Mouse (Mus musculus) neural tube, embryonic 14.5 days (tissue): ENCODE measurements around the gene Slc25a19. TPM values are rescaled to one million over a fixed set of nuclear protein-coding genes. Genes with fewer than 3 reads are reported as not detected.

Experiments
- ATAC-seq: fragments of 200-750 bp; cut with Nextera tagmentation; 2 replicates; pipeline ENCODE4 v1.8.0; 2017; ENCODE audit warnings: low read depth, mild to moderate bottlenecking, moderate TSS enrichment, moderate library complexity
- H3K27ac ChIP-seq: fragments of 300-500 bp; sonication (generic); 2 replicates; pipeline ENCODE4 v1.5.1; 2014; ENCODE audit warnings: low read depth, mild to moderate bottlenecking, control low read depth, low read length, moderate library complexity, mixed read lengths
- H3K27me3 ChIP-seq: fragments of 300-500 bp; sonication (generic); 2 replicates; pipeline ENCODE4 v1.6.1; 2014; ENCODE audit warnings: low read length; ENCODE audit not compliant: control insufficient read depth, insufficient read depth
- H3K36me3 ChIP-seq: fragments of 300-500 bp; sonication (generic); 2 replicates; pipeline ENCODE4 v1.6.1; 2014; ENCODE audit warnings: low read length, mixed read lengths; ENCODE audit not compliant: control insufficient read depth, insufficient read depth
- H3K4me1 ChIP-seq: fragments of 300-500 bp; sonication (generic); 2 replicates; pipeline ENCODE4 v1.6.1; 2014; ENCODE audit warnings: low read length; ENCODE audit not compliant: control insufficient read depth, insufficient read depth
- H3K4me2 ChIP-seq: fragments of 300-500 bp; sonication (generic); 2 replicates; pipeline ENCODE4 v1.6.1; 2014; ENCODE audit warnings: mild to moderate bottlenecking, low read depth, low read length, control low read depth
- H3K4me3 ChIP-seq: fragments of 300-500 bp; sonication (generic); 2 replicates; pipeline ENCODE4 v1.5.1; 2014; ENCODE audit warnings: low read depth, low read length, control low read depth, mixed read lengths
- H3K9ac ChIP-seq: fragments of 300-500 bp; sonication (generic); replicated peaks from 2 replicates; pipeline ENCODE4 v1.6.1; 2014; ENCODE audit warnings: low read depth, mild to moderate bottlenecking, control low read depth, low read length, mixed read lengths
- H3K9me3 ChIP-seq: fragments of 300-500 bp; sonication (generic); 2 replicates; pipeline ENCODE4 v1.6.1; 2016; ENCODE audit warnings: low read length; ENCODE audit not compliant: control insufficient read depth
- WGBS: fragments of 180-500 bp; shearing (Covaris S2); extraction: QIAGEN DNeasy Blood & Tissue Kit; methylation state at CpG from one replicate; pipeline ENCODE4 v1.1.7; 2014; 5-methylcytosine and 5-hydroxymethylcytosine counted together
- polyA plus RNA-seq: library from polyadenylated mRNA; unstranded; fragments of >200 nt; fragmentation: Nextera tagmentation; extraction: Ambion mirVana; gene quantifications from 2 replicates; pipeline ENCODE4 v1.2.1, GENCODE M21; 2014

Gene Slc25a19
- polyA plus RNA-seq, 1 experiment from 2014 or later: 53.0 TPM

DNA sequence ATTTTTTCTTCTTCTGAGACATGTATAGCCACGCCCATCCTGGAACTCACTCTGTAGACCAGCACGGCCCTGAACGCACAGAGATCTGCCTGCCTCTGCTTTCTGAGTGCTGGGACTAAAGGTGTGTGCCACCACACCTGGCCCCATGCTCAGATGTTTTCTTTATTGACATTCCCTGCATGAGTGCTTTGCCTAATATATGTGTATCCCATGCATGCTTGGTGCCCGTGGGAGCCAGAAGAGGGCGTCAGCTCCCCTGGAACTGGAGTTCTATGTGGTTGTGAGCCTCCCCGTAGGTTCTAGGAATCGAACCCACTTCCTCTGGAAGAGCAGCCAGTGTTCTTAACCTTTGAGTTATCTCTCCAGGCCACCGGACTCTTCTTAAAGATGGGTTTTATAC is 6.9 kb upstream of the Slc25a19 start:
- ATAC-seq: no peak
- no peaks in the 10 kb centered on the region for H3K4me1 ChIP-seq
- WGBS: 89% methylated on average over 8 of the region's 8 CpGs

DNA sequence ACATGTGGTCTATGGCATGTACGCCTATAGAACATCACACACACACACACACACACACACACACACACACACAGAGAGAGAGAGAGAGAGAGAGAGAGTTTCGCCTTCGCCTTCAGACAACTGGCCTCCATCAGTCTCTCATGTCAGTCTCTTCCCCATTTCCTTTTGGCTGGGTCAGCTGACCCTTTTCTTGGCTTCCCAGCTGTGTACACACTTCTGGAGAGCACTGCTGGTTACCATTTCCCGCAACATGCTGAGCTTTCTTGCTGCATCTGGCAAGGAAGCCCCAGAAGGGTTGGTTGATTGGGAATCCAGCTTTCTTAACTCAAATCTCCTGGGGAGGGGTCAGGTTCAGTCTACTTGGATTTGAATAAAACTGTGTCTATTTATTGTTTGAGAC is 6.0 kb upstream of the Slc25a19 start:
- no peaks in the 10 kb centered on the region for H3K27me3 ChIP-seq
- WGBS: 76% methylated on average over 4 of the region's 4 CpGs

More for the DNA sequence above, 6.9 kb upstream of the Slc25a19 start:
- no peak overlapping the region for H3K4me2 ChIP-seq
- H3K27ac ChIP-seq: no peak overlapping the region
- no peaks in the 10 kb centered on the region for H3K36me3 ChIP-seq
- no peaks in the 10 kb centered on the region for H3K9me3 ChIP-seq
- H3K4me3 ChIP-seq: no peak overlapping the region
- H3K9ac ChIP-seq: no peak overlapping the region
- H3K27me3 ChIP-seq: no peaks in the 10 kb centered on the region

DNA sequence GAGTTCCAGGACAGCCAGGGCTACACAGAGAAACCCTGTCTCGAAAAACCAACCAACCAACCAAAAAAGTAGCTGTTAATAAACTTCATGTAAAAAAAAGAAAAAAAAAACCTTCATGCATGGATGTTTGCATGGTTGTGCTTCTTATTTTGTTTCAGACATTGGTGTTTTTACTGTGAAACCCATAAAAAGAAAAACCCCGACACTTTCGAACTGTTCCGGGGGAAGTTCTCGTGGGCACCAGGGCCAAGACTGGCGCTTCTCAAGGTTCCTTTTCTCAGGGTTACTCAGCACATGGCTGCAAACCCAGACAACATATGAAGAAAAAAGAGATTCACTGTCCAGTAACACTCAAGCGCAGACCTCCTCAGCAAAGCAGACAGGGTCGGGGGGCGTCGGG is 4.8 kb upstream of the Slc25a19 start:
- Histone ChIP-seq H3K4me2 (no peak overlapping the region), H3K36me3 (no peaks in the 10 kb centered on the region), H3K27ac (no peak overlapping the region), H3K27me3 (no peaks in the 10 kb centered on the region), H3K4me1 (no peaks in the 10 kb centered on the region), H3K9ac (no peak overlapping the region), H3K9me3 (no peaks in the 10 kb centered on the region), H3K4me3 (no peak overlapping the region)
- 84% methylated on average over 10 of the region's 10 CpGs for WGBS
- ATAC-seq: no peak

More for the DNA sequence above, 6.0 kb upstream of the Slc25a19 start:
- no peak overlapping the region for H3K4me2 ChIP-seq
- H3K4me1 ChIP-seq: no peaks in the 10 kb centered on the region
- no peak overlapping the region for H3K27ac ChIP-seq
- no peaks in the 10 kb centered on the region for H3K9me3 ChIP-seq
- ATAC-seq: no peak
- H3K9ac ChIP-seq: no peak overlapping the region
- H3K4me3 ChIP-seq: no peak overlapping the region
- no peaks in the 10 kb centered on the region for H3K36me3 ChIP-seq

DNA sequence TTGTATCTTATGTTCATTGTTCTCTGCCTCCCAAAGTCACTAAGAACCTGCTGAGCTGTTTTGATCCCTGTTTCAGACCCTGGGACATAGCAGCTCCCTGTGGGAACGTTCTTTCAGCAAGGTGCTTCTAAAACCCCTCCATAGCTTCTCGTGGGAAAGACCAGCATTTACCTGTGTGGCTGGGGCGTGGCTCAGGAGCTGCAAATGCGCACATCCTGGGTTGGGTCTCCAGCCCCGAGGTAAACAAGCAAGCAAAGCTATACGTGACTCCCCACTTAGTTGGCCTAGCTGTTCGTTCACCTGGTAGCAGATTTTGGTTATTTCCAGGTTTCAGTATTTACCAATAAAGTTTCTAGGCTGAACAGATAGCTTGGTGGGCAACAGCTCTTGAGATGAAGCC is 4.2 kb upstream of the Slc25a19 start:
- no peak for ATAC-seq
- Histone ChIP-seq H3K27ac (no peak overlapping the region), H3K4me1 (0 out of 2 replicates have a peak, but pooled peaks cover under 1% of the 10 kb centered on the region), H3K4me3 (no peak overlapping the region), H3K27me3 (no peaks in the 10 kb centered on the region), H3K9ac (no peak overlapping the region), H3K4me2 (no peak overlapping the region), H3K36me3 (no peaks in the 10 kb centered on the region), H3K9me3 (no peaks in the 10 kb centered on the region)
- 78% methylated on average over 7 of the region's 7 CpGs for WGBS

DNA sequence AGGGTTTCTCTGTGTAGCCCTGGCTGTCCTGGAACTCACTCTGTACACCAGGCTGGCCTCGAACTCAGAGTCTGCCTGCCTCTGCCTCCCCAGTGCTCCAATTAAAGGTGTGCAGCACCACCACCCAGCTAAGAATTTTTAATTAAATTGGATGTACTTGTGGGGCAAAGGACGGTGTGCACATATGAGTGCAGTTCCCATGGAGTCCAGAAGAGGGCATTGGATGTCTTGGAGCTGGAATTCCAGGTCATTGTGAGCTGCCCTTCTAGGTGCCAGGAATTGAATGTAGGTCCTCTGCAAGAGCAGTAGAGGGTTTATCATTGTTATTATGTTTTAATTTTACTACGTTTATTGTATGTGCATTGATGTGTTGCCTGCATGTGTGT is 3.4 kb upstream of the Slc25a19 start:
- Histone ChIP-seq H3K4me2 (no peak overlapping the region), H3K4me3 (no peak overlapping the region), H3K27ac (no peak overlapping the region), H3K27me3 (no peaks in the 10 kb centered on the region), H3K9me3 (no peaks in the 10 kb centered on the region), H3K36me3 (no peaks in the 10 kb centered on the region), H3K4me1 (0 out of 2 replicates have a peak, but pooled peaks cover 6% of the 10 kb centered on the region), H3K9ac (no peak overlapping the region)
- ATAC-seq: no peak
- 21% methylated on average over 3 of the region's 3 CpGs for WGBS

DNA sequence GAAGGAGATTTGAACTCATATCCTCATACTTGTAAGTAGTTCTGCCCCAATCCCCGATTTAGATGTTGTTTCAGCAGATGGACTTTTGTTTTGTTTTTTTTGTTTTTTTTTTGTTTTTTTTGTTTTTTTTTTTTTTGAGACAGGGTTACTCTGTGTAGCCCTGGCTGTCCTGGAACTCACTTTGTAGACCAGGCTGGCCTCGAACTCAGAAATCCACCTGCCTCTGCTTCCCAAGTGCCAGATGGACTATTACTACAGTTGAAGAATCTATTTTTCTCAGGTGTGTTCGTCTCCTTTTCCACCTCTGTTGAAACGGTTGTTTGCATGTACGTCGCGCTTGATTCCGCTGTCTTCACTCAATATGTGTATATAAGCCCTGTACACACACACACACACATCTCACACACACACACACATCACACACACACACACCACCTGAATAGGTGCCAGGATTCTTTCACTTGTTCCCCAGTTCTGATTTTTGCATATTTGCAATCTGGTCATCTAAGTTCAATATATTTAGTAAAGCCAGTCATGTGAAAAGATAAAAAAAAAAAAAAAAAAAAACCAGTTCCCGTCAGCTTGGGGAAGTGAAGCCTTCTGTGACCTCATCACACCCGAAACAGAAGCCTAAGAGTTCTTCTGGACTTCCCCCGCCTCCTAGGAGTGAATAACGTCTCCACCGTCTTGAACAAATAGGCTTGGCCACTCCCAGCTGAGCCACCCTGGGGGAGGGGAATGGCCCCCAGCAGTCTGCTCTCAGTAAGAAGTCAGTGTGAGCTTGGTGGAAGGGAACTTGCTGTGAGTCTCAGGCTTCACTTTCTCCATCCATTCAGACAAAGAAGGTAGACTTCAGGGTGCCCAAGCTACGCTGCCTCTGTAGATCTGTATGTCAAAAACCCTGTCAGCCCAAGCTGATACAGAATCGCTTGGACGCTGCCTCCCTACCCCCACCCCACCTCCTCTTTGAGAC is 2.7 kb upstream of the Slc25a19 start:
- Histone ChIP-seq H3K27me3 (no peaks in the 10 kb centered on the region), H3K4me2 (no peak overlapping the region), H3K4me3 (no peak overlapping the region), H3K36me3 (no peaks in the 10 kb centered on the region), H3K27ac (no peak overlapping the region), H3K9me3 (no peaks in the 10 kb centered on the region), H3K9ac (no peak overlapping the region), H3K4me1 (0 out of 2 replicates have a peak, but pooled peaks cover 6% of the 10 kb centered on the region)
- WGBS: 53% methylated on average over 16 of the region's 16 CpGs
- no peak for ATAC-seq

DNA sequence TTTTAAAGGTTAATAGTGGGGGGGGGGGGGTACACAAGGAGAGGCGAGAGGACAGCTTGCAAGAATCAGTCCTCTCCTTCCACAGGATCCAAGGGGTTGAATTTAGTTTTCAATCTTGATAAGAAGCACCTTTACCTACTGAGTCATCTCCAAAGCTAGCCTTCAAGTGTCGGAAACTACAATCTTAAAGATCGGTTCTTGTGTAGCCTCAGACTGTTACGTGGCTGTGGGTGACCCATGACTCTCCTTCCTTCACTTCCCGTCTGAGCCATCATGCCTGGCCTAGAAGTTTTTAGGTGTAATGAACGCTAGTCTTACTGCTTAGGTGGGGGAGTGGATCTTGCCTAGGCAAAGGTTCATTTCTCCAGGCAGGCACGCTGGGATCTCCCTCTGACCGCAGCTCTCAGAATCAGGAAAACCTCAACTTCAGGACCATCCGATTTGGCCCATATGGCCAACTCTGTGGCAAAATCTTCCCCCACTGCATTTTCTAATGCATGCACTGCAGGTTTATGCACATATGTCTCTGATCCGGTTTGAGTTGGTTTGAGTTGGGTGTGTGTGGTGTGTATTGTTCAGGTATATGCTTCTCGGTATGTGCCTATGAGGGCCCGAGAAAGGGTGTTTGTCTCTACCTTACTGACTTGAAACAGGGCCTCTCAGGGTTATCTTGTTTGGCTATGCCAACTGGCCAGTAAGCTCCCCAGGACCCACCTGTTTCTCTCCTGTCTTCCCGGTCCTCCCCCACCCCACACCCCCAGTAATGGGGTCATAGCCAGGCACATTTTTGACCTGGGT is 1.8 kb upstream of the Slc25a19 start:
- H3K4me2 ChIP-seq: no peak overlapping the region
- H3K4me3 ChIP-seq: no peak overlapping the region
- H3K27me3 ChIP-seq: no peaks in the 10 kb centered on the region
- no peaks in the 10 kb centered on the region for H3K9me3 ChIP-seq
- no peaks in the 10 kb centered on the region for H3K36me3 ChIP-seq
- ATAC-seq: no peak
- 0 out of 2 replicates have a peak, but pooled peaks cover 6% of the 10 kb centered on the region for H3K4me1 ChIP-seq
- no peak overlapping the region for H3K9ac ChIP-seq
- 88% methylated on average over 13 of the region's 13 CpGs for WGBS
- H3K27ac ChIP-seq: no peak overlapping the region

DNA sequence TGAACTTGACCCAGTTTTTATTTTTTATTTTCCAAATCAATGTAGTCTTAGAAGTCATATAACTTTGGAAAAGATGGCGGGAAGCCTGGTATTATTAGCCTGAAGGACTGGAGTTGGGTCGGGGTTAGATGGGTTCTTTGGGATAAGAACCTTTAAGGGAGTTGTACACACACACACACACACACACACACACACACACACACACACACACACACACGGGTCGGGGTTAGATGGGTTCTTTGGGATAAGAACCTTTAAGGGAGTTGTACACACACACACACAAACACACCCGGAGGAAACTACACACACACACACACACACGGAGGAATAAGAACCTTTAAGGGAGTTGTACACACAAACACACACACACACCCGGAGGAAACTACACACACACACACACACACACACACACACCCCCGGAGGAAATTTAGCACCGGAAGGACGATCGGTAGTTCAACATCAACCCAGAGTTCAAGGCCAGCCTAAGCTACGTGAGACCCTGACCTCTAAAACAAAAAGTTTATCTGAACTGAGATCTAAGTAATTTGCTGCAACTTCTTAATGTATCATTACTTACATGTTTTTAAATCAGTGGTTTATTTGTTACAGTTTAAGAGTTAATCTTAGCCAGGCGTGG is 488 bp upstream of the Slc25a19 start:
- H3K27ac ChIP-seq: no peak overlapping the region
- ATAC-seq: peak; percentile 13

More for the DNA sequence above, 488 bp upstream of the Slc25a19 start:
- Histone ChIP-seq H3K4me1 (0 out of 2 replicates have a peak, but pooled peaks cover 6% of the 10 kb centered on the region), H3K9ac (no peak overlapping the region), H3K4me3 (peak overlapping the region; percentile 64), H3K36me3 (no peaks in the 10 kb centered on the region), H3K27me3 (no peaks in the 10 kb centered on the region), H3K9me3 (no peaks in the 10 kb centered on the region), H3K4me2 (peak overlapping the region; percentile 93; the same call in 1 of the 2 replicates)
- 59% methylated on average over 12 of the region's 13 CpGs for WGBS
